Mouse (Mus musculus): Measurements from ENCODE around the gene Olfr1135.

The Olfr1135 gene

GRCm38 (mm10) chr2:87673564-87673963 lies at the start of gene Olfr1135:
Gene Olfr1135, minus strand, starts transcription at chr2:87673664.
- DNase-seq, result no peak

- no peak for DNase-seq
Observed at GRCm38 (mm10) chr2:87713079-87713478, 39.6 kb upstream of the Olfr1135 start, which contains the start of gene Olfr1137. Gene Olfr1137, minus strand, starts transcription at chr2:87713179.

GRCm38 (mm10) chr2:87693847-87694246 lies 20.4 kb upstream of the Olfr1135 start, which contains the start of gene Olfr1136:
Gene Olfr1136, minus strand, starts transcription at chr2:87693947.
- DNase-seq, result no peak

GRCm38 (mm10) chr2:87658360-87658759 lies 15.1 kb downstream of the Olfr1135 start, which contains the start of gene Olfr1134:
Gene Olfr1134, minus strand, starts transcription at chr2:87658460.
- DNase-seq, result no peak

GRCm38 (mm10) chr2:87647274-87647673 lies 26.2 kb downstream of the Olfr1135 start, which contains the start of gene Olfr1133:
Gene Olfr1133, minus strand, starts transcription at chr2:87647374.
- no peak for DNase-seq

GRCm38 (mm10) chr2:87642441-87642840 lies 31.0 kb downstream of the Olfr1135 start:
- DNase-seq, result no peak

- DNase-seq, result no peak
Observed at GRCm38 (mm10) chr2:87637435-87637834, 36.0 kb downstream of the Olfr1135 start, which contains the start of gene Olfr1132. Gene Olfr1132, minus strand, starts transcription at chr2:87637535.

- DNase-seq, result no peak
Observed at GRCm38 (mm10) chr2:87626804-87627203, 46.7 kb downstream of the Olfr1135 start, which contains the start of gene Olfr1131. Gene Olfr1131, plus strand, starts transcription at chr2:87627104.

All from kidney, adult 11 months (tissue).